Mouse (Mus musculus) testis, adult 2 months (tissue): ENCODE results near the gene Bcl2l10.

Experiments used
- CTCF ChIP-seq: fragments of 200-500 bp; IDR thresholded peaks from 2 replicates; pipeline ENCODE4 v1.5.1; 2012; ENCODE audit warnings: low read depth, mild to moderate bottlenecking, inconsistent platforms, low read length, moderate library complexity; ENCODE audit not compliant: control insufficient read depth, insufficient read depth, insufficient replicate concordance
- POLR2A ChIP-seq: fragments of 200-500 bp; IDR thresholded peaks from 2 replicates; pipeline ENCODE4 v1.6.1; 2012; ENCODE audit warnings: low read depth, mild to moderate bottlenecking, inconsistent platforms, low read length, moderate library complexity; ENCODE audit not compliant: control insufficient read depth

GRCm38 (mm10) chr9:75338016-75338415 is 9.5 kb upstream of the Bcl2l10 start:
- TF ChIP-seq CTCF (no peak), POLR2A (no peak)
